Mouse (Mus musculus) small intestine, adult 2 months (tissue): ENCODE measurements at regions not wholly inside any gene's neighbourhood (a gene's known extent, or its start where the extent isn't known, plus 50 kb on each side); places are given as distances from the start of the nearest gene placed in this dataset.

ENCODE experiments used
- CTCF ChIP-seq: fragments of 200-500 bp; IDR thresholded peaks from 2 replicates; pipeline ENCODE4 v1.5.1; 2012; ENCODE audit warnings: low read depth, mild to moderate bottlenecking, control low read depth, inconsistent platforms, low read length, moderate library complexity, mixed read lengths; ENCODE audit not compliant: insufficient replicate concordance, insufficient read length; ENCODE audit errors: extremely low read depth
- POLR2A ChIP-seq: fragments of 200-500 bp; IDR thresholded peaks from 2 replicates; pipeline ENCODE4 v1.6.1; 2012; ENCODE audit warnings: low read depth, mild to moderate bottlenecking, control low read depth, inconsistent platforms, low read length, moderate library complexity

DNA sequence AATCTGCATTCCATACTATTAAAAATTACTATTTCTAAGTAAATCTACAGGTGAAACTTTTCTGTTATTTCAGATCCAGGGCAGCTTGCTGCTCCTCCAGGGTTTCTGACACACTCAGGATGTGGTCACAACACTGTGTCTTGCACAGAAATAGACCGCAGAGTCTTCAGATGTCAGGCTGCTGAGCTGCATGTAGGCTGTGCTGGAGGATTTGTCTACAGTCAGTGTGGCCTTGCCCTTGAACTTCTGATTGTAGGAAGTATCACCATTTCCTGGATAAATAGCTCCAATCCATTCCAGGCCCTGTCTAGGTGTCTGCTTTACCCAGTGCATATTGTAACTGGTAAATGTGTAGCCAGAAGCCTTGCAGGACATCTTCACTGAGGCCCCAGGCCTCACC lies 1072.0 kb downstream of the Adam6a start:
- TF ChIP-seq POLR2A (no peak), CTCF (no peak)
